Mouse (Mus musculus) liver, postnatal 0 days (tissue): Measurements from ENCODE around the gene Rbfox1. TPM values are rescaled to one million over a fixed set of nuclear protein-coding genes. Genes with fewer than 3 reads are reported as not detected.

Source experiments
- ATAC-seq: fragments of 200-750 bp; cut with Nextera tagmentation; 2 replicates; pipeline ENCODE4 v1.8.0; 2017; ENCODE audit warnings: mild to moderate bottlenecking, moderate library complexity
- DNase-seq: peaks from one replicate; pipeline ENCODE4 v3.0.0-alpha.2; 2016
- H3K27ac ChIP-seq: fragments of 300-500 bp; sonication (generic); 2 replicates; pipeline ENCODE4 v1.5.1; 2014; ENCODE audit warnings: antibody characterized with exemption, moderate library complexity, mild to moderate bottlenecking, low read depth
- H3K27me3 ChIP-seq: fragments of 300-500 bp; sonication (generic); 2 replicates; pipeline ENCODE4 v1.6.1; 2014; ENCODE audit warnings: low read length, control low read depth, mixed read lengths; ENCODE audit not compliant: insufficient read depth
- H3K36me3 ChIP-seq: fragments of 300-500 bp; sonication (generic); replicated peaks from 2 replicates; pipeline ENCODE4 v1.6.1; 2014; ENCODE audit warnings: mild to moderate bottlenecking, control low read depth, low read length, moderate library complexity, mixed read lengths; ENCODE audit not compliant: insufficient read depth
- H3K4me1 ChIP-seq: fragments of 300-500 bp; sonication (generic); 2 replicates; pipeline ENCODE4 v1.6.1; 2014; ENCODE audit warnings: antibody characterized with exemption, mild to moderate bottlenecking, control low read depth; ENCODE audit not compliant: insufficient read depth
- H3K4me2 ChIP-seq: fragments of 300-500 bp; sonication (generic); 2 replicates; pipeline ENCODE4 v1.6.1; 2014; ENCODE audit warnings: low read depth, mild to moderate bottlenecking, low read length, moderate library complexity, mixed read lengths
- H3K4me3 ChIP-seq: fragments of 300-500 bp; sonication (generic); 2 replicates; pipeline ENCODE4 v1.5.1; 2014; ENCODE audit warnings: low read depth, low read length
- H3K9ac ChIP-seq: fragments of 300-500 bp; sonication (generic); replicated peaks from 2 replicates; pipeline ENCODE4 v1.6.1; 2014; ENCODE audit warnings: mild to moderate bottlenecking, moderate library complexity
- H3K9me3 ChIP-seq: fragments of 300-500 bp; sonication (generic); 2 replicates; pipeline ENCODE4 v1.6.1; 2016; ENCODE audit warnings: mild to moderate bottlenecking, control low read depth, low read length, mixed read lengths
- CTCF ChIP-seq: sonication (generic); IDR thresholded peaks from 2 replicates; pipeline ENCODE4 v1.5.1; 2016; ENCODE audit warnings: antibody characterized with exemption, low read depth
- EP300 ChIP-seq: IDR thresholded peaks from 2 replicates; pipeline ENCODE4 v1.6.1; 2016; ENCODE audit warnings: antibody characterized with exemption, low read depth, mild to moderate bottlenecking
- WGBS: fragments of 180-500 bp; shearing (Covaris S2); extraction: QIAGEN DNeasy Blood & Tissue Kit; methylation state at CpG from one replicate; pipeline ENCODE4 v1.1.7; 2014; ENCODE audit not compliant: insufficient replicate concordance; 5-methylcytosine and 5-hydroxymethylcytosine counted together
- polyA plus RNA-seq: library from polyadenylated mRNA; unstranded; fragments of >200 nt; fragmentation: Nextera tagmentation; extraction: Ambion mirVana; gene quantifications from 2 replicates; pipeline ENCODE4 v1.2.1, GENCODE M21; 2015

Rbfox1 gene
- polyA plus RNA-seq, 1 experiment from 2014 or later: 0.12 TPM

DNA sequence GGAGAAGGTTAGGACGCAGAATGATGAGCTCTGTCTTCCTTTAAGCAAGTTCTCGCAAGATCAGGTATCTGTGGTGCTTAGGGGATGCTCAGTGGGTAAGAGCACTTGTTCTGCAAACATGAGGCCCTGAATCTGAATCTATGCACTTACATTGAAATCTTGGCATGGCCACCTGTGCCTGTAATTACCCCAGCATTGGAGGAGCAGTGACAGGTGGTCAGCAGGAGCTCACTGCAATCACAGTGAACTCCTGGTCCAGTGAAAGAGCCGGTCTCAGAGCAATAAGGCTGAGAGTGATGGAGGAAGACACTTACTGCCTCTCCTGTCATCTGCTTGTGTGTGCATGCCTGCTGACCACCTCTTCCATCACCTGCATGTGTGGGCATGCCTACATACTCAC lies 149.7 kb downstream of the Rbfox1 start:
- Histone ChIP-seq H3K4me1 (no peaks in the 10 kb centered on the region), H3K4me2 (no peak overlapping the region), H3K4me3 (no peak overlapping the region), H3K27ac (no peak overlapping the region), H3K9me3 (no peaks in the 10 kb centered on the region), H3K27me3 (no peaks in the 10 kb centered on the region), H3K36me3 (no peaks in the 10 kb centered on the region), H3K9ac (no peak overlapping the region)
- WGBS: 80% methylated on average over 3 of the region's 3 CpGs
- DNase-seq: no peak
- no peak for ATAC-seq
- no peak for TF ChIP-seq EP300
- TF ChIP-seq CTCF: no peak

DNA sequence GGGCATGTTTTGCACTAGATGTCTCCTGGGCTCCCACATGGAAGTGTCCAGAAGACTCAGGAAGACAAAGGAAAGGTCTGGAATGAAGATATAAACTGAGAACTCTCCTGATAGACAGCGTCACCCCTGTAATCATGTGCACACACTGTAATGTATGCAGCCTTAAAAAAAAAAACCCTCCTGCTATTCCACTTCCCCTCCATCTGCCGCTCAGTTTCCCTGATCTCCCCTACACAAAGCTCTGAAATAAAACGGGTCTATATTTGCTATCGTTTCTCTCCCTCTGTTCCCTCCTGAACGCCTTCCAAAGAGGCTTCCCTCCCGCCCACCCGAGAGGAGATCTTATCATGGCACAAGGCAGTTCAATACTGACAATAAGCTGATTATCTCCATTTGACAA lies 151.9 kb downstream of the Rbfox1 start:
- Histone ChIP-seq H3K4me1 (no peaks in the 10 kb centered on the region), H3K9me3 (no peaks in the 10 kb centered on the region), H3K4me2 (no peak overlapping the region), H3K36me3 (no peaks in the 10 kb centered on the region), H3K4me3 (no peak overlapping the region), H3K27me3 (no peaks in the 10 kb centered on the region), H3K9ac (no peak overlapping the region), H3K27ac (no peak overlapping the region)
- TF ChIP-seq CTCF: no peak
- no peak for TF ChIP-seq EP300
- DNase-seq (no peak), ATAC-seq (no peak)
- 74% methylated on average over 7 of the region's 7 CpGs for WGBS

DNA sequence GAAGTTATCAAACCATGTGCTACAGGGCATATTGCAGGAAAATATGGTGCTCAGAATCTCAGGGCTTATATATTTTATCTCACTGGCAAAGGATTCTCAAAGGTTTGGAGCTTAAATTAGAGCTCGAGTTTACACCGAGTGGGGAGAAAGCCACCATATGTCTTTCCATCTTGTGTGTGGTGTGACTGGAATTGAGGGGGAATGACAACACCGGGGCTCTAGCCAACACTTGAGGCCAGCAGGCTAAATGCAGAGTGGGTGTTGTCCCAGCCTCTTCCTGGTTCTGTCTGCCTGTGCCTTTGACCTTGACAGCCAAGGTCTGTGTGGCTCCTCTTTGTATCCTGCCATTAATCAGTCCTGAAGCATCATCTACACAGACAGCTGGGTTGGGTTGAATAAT lies 157.6 kb downstream of the Rbfox1 start:
- no peak for DNase-seq
- Histone ChIP-seq H3K27me3 (no peaks in the 10 kb centered on the region), H3K36me3 (no peaks in the 10 kb centered on the region), H3K4me3 (no peak overlapping the region), H3K9me3 (no peaks in the 10 kb centered on the region), H3K4me2 (no peak overlapping the region), H3K4me1 (no peaks in the 10 kb centered on the region), H3K27ac (no peak overlapping the region), H3K9ac (no peak overlapping the region)
- no peak for ATAC-seq
- TF ChIP-seq CTCF (no peak), EP300 (no peak)
- WGBS: 78% methylated on average over 3 of the region's 3 CpGs

DNA sequence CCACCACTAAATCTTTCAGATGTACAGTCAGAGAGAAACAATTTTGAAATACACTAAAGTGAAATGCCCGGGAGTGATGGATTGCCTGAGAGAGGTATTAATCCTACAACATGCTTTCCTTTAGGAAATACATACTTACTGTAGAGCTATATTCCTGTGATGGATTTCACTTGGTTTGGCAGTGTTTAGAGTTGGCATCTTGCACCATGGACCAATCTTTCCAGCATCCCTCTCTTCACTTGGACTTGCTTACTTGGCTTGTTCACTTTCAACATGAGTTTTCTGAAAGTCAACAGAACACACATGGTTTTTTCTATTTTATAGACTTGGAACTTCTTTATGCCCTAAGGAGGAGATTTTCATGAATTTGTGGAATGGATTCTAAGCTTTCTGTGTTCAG lies 163.4 kb downstream of the Rbfox1 start:
- WGBS: 76% methylated on average over 1 of the region's 1 CpGs
- ATAC-seq (no peak), DNase-seq (no peak)
- Histone ChIP-seq H3K4me3 (no peak overlapping the region), H3K9ac (no peak overlapping the region), H3K36me3 (no peaks in the 10 kb centered on the region), H3K27ac (no peak overlapping the region), H3K4me1 (no peaks in the 10 kb centered on the region), H3K9me3 (no peaks in the 10 kb centered on the region), H3K4me2 (no peak overlapping the region), H3K27me3 (no peaks in the 10 kb centered on the region)
- TF ChIP-seq EP300 (no peak), CTCF (no peak)

DNA sequence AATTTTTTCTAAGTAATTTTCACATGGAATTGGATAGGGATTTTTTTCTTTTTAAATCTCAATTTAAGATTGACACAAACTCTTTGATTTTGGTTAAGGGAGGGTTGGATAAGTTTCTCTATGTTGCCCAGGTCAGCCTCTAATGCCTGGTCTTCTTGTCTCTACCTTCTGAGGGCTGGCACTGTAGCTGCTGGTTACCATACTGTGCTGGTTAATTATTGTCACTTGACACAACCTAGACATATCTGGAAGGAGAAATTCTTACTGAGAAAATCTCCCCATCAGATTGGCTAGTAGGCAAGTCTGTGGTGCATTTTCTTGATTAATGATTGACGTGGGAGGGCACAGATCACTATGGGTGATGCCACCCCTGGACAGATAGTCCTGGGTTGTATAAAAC lies 177.3 kb downstream of the Rbfox1 start:
- WGBS: 61% methylated on average over 1 of the region's 1 CpGs
- Histone ChIP-seq H3K27ac (no peak overlapping the region), H3K9me3 (no peaks in the 10 kb centered on the region), H3K36me3 (no peaks in the 10 kb centered on the region), H3K4me1 (no peaks in the 10 kb centered on the region), H3K4me3 (no peak overlapping the region), H3K9ac (no peak overlapping the region), H3K27me3 (no peaks in the 10 kb centered on the region), H3K4me2 (no peak overlapping the region)
- ATAC-seq (no peak), DNase-seq (no peak)
- TF ChIP-seq EP300 (no peak), CTCF (no peak)

DNA sequence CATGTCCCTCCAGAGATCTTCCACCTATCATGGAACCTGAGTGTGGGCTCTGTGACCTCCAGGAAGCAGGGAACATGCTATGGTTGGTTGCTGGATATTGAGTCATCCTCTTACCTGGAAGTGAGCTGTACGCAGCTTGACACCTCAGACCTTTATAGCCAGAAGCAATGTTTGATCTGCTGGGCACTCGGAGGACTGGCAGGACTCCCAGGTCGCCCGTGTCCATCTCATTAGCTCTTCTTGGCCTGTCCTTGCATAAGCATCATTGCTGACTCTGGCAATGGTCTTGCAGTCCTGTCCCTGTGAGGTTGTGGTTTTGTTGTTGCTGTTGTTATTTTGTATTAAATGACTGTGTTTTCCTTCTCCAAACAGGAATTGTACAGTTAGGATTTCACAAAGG lies 180.3 kb downstream of the Rbfox1 start:
- Histone ChIP-seq H3K9me3 (no peaks in the 10 kb centered on the region), H3K4me2 (no peak overlapping the region), H3K36me3 (no peaks in the 10 kb centered on the region), H3K4me1 (no peaks in the 10 kb centered on the region), H3K4me3 (no peak overlapping the region), H3K9ac (no peak overlapping the region), H3K27me3 (no peaks in the 10 kb centered on the region), H3K27ac (no peak overlapping the region)
- ATAC-seq: no peak
- DNase-seq: no peak
- TF ChIP-seq EP300 (no peak), CTCF (no peak)
- WGBS: 72% methylated on average over 4 of the region's 4 CpGs

DNA sequence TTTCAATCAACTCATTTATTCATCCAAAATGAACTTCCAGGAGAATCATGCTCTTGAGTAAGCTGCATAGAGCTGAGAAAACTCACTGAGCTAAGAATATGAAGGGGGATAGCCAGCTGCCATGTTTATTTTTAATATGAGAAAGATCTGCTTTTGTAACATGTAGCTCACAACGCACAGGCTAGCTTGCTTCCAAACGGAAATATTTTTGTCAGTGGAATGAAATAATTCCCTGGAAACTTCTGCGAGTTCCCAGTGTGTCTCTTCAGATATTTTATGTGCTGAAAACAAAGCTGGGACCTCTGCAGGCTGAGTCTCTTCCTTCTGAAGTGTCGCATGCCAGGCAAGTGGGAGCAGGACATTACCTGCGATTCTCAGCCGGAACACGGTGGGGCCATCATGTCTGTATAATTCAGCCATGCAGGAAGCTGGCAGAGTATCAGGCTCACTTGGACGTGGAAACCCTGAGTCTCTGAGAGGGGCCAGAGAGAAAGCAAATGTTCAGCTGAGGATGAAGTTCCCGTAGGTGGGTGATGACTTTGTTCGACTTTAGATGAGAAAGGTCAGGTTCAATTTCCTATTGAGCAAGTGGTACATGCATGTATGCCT lies 190.4 kb downstream of the Rbfox1 start:
- Histone ChIP-seq H3K27ac (no peak overlapping the region), H3K36me3 (no peaks in the 10 kb centered on the region), H3K4me3 (no peak overlapping the region), H3K27me3 (no peaks in the 10 kb centered on the region), H3K4me2 (no peak overlapping the region), H3K9ac (no peak overlapping the region), H3K4me1 (no peaks in the 10 kb centered on the region), H3K9me3 (no peaks in the 10 kb centered on the region)
- DNase-seq (no peak), ATAC-seq (no peak)
- 70% methylated on average over 10 of the region's 10 CpGs for WGBS
- TF ChIP-seq EP300: no peak
- TF ChIP-seq CTCF: no peak
